Mouse (Mus musculus) midbrain, embryonic 10.5 days (tissue): Measurements from ENCODE around the gene B3gnt3. TPM values are rescaled to one million over a fixed set of nuclear protein-coding genes. Genes with fewer than 3 reads are reported as not detected.

Source experiments
- DNase-seq: peaks from one replicate; pipeline ENCODE4 v3.0.0-alpha.2; 2017; ENCODE audit warnings: low spot score
- H3K27ac ChIP-seq: fragments of 300-500 bp; sonication (generic); replicated peaks from 2 replicates; pipeline ENCODE4 v1.5.1; 2016; ENCODE audit warnings: mild to moderate bottlenecking
- H3K27me3 ChIP-seq: fragments of 300-500 bp; sonication (generic); 2 replicates; pipeline ENCODE4 v1.6.1; 2016; ENCODE audit warnings: low read depth, mild to moderate bottlenecking; ENCODE audit not compliant: poor library complexity, severe bottlenecking
- H3K36me3 ChIP-seq: fragments of 300-500 bp; sonication (generic); 2 replicates; pipeline ENCODE4 v1.6.1; 2016; ENCODE audit warnings: mild to moderate bottlenecking, moderate library complexity
- H3K4me1 ChIP-seq: fragments of 300-500 bp; sonication (generic); 2 replicates; pipeline ENCODE4 v1.6.1; 2016
- H3K4me3 ChIP-seq: fragments of 300-500 bp; sonication (generic); 2 replicates; pipeline ENCODE4 v1.5.1; 2016; ENCODE audit warnings: mild to moderate bottlenecking, moderate library complexity
- H3K9me3 ChIP-seq: fragments of 300-500 bp; sonication (generic); replicated peaks from 2 replicates; pipeline ENCODE4 v1.6.1; 2016; ENCODE audit warnings: mild to moderate bottlenecking
- WGBS: fragments of 180-500 bp; shearing (Covaris S2); methylation state at CpG from one replicate; pipeline ENCODE4 v1.1.7; 2016; 5-methylcytosine and 5-hydroxymethylcytosine counted together
- polyA plus RNA-seq: library from polyadenylated mRNA; unstranded; fragments of >200 nt; fragmentation: Nextera tagmentation; extraction: Ambion mirVana; gene quantifications from 2 replicates; pipeline ENCODE4 v1.2.1, GENCODE M21; 2016

The B3gnt3 gene
- polyA plus RNA-seq, 1 experiment from 2014 or later = 0.67 TPM

DNA sequence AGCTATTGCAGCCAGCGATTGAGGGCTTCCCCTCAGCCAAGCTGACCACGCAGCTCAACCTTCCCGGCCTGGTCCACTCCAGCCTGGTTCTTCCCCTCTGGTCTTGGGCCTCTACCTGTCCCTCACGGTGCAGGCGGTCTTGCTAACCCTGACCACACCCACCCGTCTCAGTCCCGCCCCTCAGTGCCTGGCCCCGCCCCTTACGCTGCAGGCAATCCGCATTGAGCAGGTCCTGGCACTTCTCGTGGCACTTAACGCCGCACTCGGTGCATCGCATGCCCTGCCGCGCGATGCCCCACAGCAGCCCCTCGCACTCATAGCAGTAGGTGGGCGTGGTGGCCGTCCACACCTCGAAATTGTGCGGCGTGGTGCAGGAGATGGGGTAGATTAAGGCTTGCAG lies 47.0 kb downstream of the B3gnt3 start:
- Histone ChIP-seq H3K9me3 (no peaks in the 10 kb centered on the region), H3K4me1 (peaks cover 17% of the 10 kb centered on the region), H3K36me3 (no peaks in the 10 kb centered on the region), H3K4me3 (peak overlapping the region; percentile 43), H3K27ac (no peak overlapping the region; the same call in 1 of the 2 replicates), H3K27me3 (peaks cover 82% of the 10 kb centered on the region)
- 2% methylated on average over 24 of the region's 24 CpGs for WGBS
- DNase-seq = no peak

DNA sequence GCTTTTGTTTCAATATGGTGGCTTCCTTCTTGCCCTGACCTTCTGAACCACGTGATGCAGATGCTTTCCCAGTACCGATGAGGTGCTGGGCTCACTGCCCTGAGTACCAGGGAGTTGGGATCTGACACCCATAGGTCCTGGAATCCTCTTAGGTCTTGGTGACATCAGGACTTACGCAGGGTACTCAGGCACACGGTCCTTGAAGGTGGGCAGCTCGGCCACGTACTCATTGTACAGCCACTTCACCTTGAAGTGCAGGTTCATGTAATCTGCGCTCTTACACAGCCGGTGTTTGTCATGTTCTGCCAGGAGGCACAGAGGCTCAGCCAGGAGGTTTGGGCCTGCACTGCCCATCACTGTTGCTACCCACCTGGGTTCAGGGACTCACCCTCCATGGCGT lies 56.1 kb downstream of the B3gnt3 start:
- H3K9me3 ChIP-seq = no peaks in the 10 kb centered on the region
- no peaks in the 10 kb centered on the region for H3K4me1 ChIP-seq
- 84% methylated on average over 9 of the region's 9 CpGs for WGBS
- no peak overlapping the region for H3K27ac ChIP-seq
- no peak for DNase-seq
- H3K27me3 ChIP-seq = no peaks in the 10 kb centered on the region; the same call in none of the 2 replicates
- no peak overlapping the region for H3K4me3 ChIP-seq
- H3K36me3 ChIP-seq = no peaks in the 10 kb centered on the region

Other genes starting within 250 kb of the B3gnt3 start
- 75.0 and 78.3 TPM in 2 replicates for gene Abhd8, start 238.1 kb downstream of the B3gnt3 start, polyA plus RNA-seq
- gene Mrpl34, start 236.8 kb downstream of the B3gnt3 start, polyA plus RNA-seq = 230 and 238 TPM in 2 replicates
- 131 and 141 TPM in 2 replicates for gene Dda1, start 232.6 kb downstream of the B3gnt3 start, polyA plus RNA-seq
- 3.0 and 3.4 TPM in 2 replicates for gene Ano8, start 215.8 kb downstream of the B3gnt3 start, polyA plus RNA-seq
- gene Gtpbp3, start 213.7 kb downstream of the B3gnt3 start, polyA plus RNA-seq = 20.0 and 21.8 TPM in 2 replicates
- 39.4 and 45.2 TPM in 2 replicates for gene Plvap, start 190.0 kb downstream of the B3gnt3 start, polyA plus RNA-seq
- 0.14 and 0.28 TPM in 2 replicates for gene Ccdc194, start 176.1 kb downstream of the B3gnt3 start, polyA plus RNA-seq
- 8.6 and 9.3 TPM in 2 replicates for gene Bst2, start 164.3 kb downstream of the B3gnt3 start, polyA plus RNA-seq
- gene Mvb12a, start 158.9 kb downstream of the B3gnt3 start, polyA plus RNA-seq = 62.1 and 62.9 TPM in 2 replicates
- gene Tmem221, start 142.9 kb downstream of the B3gnt3 start, polyA plus RNA-seq = 0.14 TPM in 2 replicates
- gene Nxnl1, start 135.2 kb downstream of the B3gnt3 start, polyA plus RNA-seq = not detected in 2 replicates
- gene Slc27a1, start 132.9 kb downstream of the B3gnt3 start, polyA plus RNA-seq = 21.5 and 27.0 TPM in 2 replicates
- gene Pgls, start 109.6 kb downstream of the B3gnt3 start, polyA plus RNA-seq = 248 and 261 TPM in 2 replicates
- gene Fam129c, start 104.1 kb downstream of the B3gnt3 start, polyA plus RNA-seq = 4.5 and 5.4 TPM in 2 replicates
- gene Colgalt1, start 90.8 kb downstream of the B3gnt3 start, polyA plus RNA-seq = 51.2 and 52.8 TPM in 2 replicates
- gene Unc13a, start 30.0 kb downstream of the B3gnt3 start, polyA plus RNA-seq = 4.6 and 8.1 TPM in 2 replicates
- gene Jak3, start 25.5 kb downstream of the B3gnt3 start, polyA plus RNA-seq = 2.8 and 3.7 TPM in 2 replicates
- gene Insl3, start 12.6 kb downstream of the B3gnt3 start, polyA plus RNA-seq = 0.30 and 0.37 TPM in 2 replicates
- 17.7 and 25.4 TPM in 2 replicates for gene Fcho1, start 23.9 kb upstream of the B3gnt3 start, polyA plus RNA-seq
- 5.3 and 5.4 TPM in 2 replicates for gene Zfp709, start 180.2 kb upstream of the B3gnt3 start, polyA plus RNA-seq
- 8.2 and 10.7 TPM in 2 replicates for gene Zfp882, start 206.8 kb upstream of the B3gnt3 start, polyA plus RNA-seq
- gene Zfp617, start 206.8 kb upstream of the B3gnt3 start, polyA plus RNA-seq = 35.4 and 37.5 TPM in 2 replicates
- gene Zfp961, start 249.2 kb upstream of the B3gnt3 start, polyA plus RNA-seq = 24.4 and 26.6 TPM in 2 replicates